Mouse (Mus musculus) lung, embryonic 14.5 days (tissue): Measurements from ENCODE around the gene Myo1g. TPM values are rescaled to one million over a fixed set of nuclear protein-coding genes. Genes with fewer than 3 reads are reported as not detected.
A peak's percentile ranks its signal among the peaks of the same experiment; 100 is the strongest.

ENCODE experiments used
- ATAC-seq: fragments of 200-750 bp; cut with Nextera tagmentation; 2 replicates; pipeline ENCODE4 v1.8.0; 2017; ENCODE audit warnings: mild to moderate bottlenecking, moderate TSS enrichment, moderate library complexity; ENCODE audit not compliant: insufficient read depth
- DNase-seq: peaks from one replicate; pipeline ENCODE4 v3.0.0-alpha.2; 2015
- H3K27ac ChIP-seq: fragments of 300-500 bp; sonication (generic); 2 replicates; pipeline ENCODE4 v1.5.1; 2014; ENCODE audit warnings: low read depth, mild to moderate bottlenecking, moderate library complexity
- H3K27me3 ChIP-seq: fragments of 300-500 bp; sonication (generic); 2 replicates; pipeline ENCODE4 v1.6.1; 2014; ENCODE audit warnings: low read length, control low read depth; ENCODE audit not compliant: insufficient read depth
- H3K36me3 ChIP-seq: fragments of 300-500 bp; sonication (generic); 2 replicates; pipeline ENCODE4 v1.6.1; 2014; ENCODE audit warnings: control low read depth; ENCODE audit not compliant: insufficient read depth
- H3K4me1 ChIP-seq: fragments of 300-500 bp; sonication (generic); 2 replicates; pipeline ENCODE4 v1.6.1; 2014; ENCODE audit warnings: antibody characterized with exemption, control low read depth; ENCODE audit not compliant: insufficient read depth
- H3K4me2 ChIP-seq: fragments of 300-500 bp; sonication (generic); 2 replicates; pipeline ENCODE4 v1.6.1; 2014; ENCODE audit warnings: mild to moderate bottlenecking
- H3K4me3 ChIP-seq: fragments of 300-500 bp; sonication (generic); 2 replicates; pipeline ENCODE4 v1.5.1; 2014; ENCODE audit warnings: low read depth, low read length
- H3K9ac ChIP-seq: fragments of 300-500 bp; sonication (generic); 2 replicates; pipeline ENCODE4 v1.6.1; 2014
- H3K9me3 ChIP-seq: fragments of 300-500 bp; sonication (generic); 2 replicates; pipeline ENCODE4 v1.6.1; 2016; ENCODE audit warnings: low read depth, low read length, control low read depth
- CTCF ChIP-seq: IDR thresholded peaks from 2 replicates; pipeline ENCODE4 v1.5.1; 2016; ENCODE audit warnings: antibody characterized with exemption, low read depth
- WGBS: fragments of 180-500 bp; shearing (Covaris S2); extraction: QIAGEN DNeasy Blood & Tissue Kit; methylation state at CpG from one replicate; pipeline ENCODE4 v1.1.7; 2014; 5-methylcytosine and 5-hydroxymethylcytosine counted together
- polyA plus RNA-seq: library from polyadenylated mRNA; unstranded; fragments of >200 nt; fragmentation: Nextera tagmentation; extraction: Ambion mirVana; gene quantifications from 2 replicates; pipeline ENCODE4 v1.2.1, GENCODE M21; 2014

Myo1g gene
- polyA plus RNA-seq, 1 experiment from 2014 or later: 1.2 TPM

- Histone ChIP-seq H3K27me3 (no peaks in the 10 kb centered on the region), H3K9ac (no peak overlapping the region), H3K27ac (no peak overlapping the region), H3K36me3 (peaks cover 34% of the 10 kb centered on the region), H3K4me1 (peaks cover 3% of the 10 kb centered on the region; the same call in 1 of the 2 replicates), H3K9me3 (no peaks in the 10 kb centered on the region), H3K4me3 (no peak overlapping the region), H3K4me2 (no peak overlapping the region)
- DNase-seq (no peak), ATAC-seq (no peak)
- TF ChIP-seq CTCF: no peak
- 89% methylated on average over 8 of the region's 8 CpGs for WGBS
Observed at GRCm38 (mm10) chr11:6524165-6524879, 3.6 kb upstream of the Myo1g start.

GRCm38 (mm10) chr11:6523662-6524088 is 2.9 kb upstream of the Myo1g start:
- 56% methylated on average over 1 of the region's 1 CpGs for WGBS
- no peak overlapping the region for H3K4me3 ChIP-seq
- ATAC-seq: no peak
- peaks cover 3% of the 10 kb centered on the region; the same call in 1 of the 2 replicates for H3K4me1 ChIP-seq
- no peak overlapping the region for H3K27ac ChIP-seq
- peak; percentile 21 for DNase-seq
- no peak overlapping the region for H3K9ac ChIP-seq
- peak; percentile 45 for TF ChIP-seq CTCF
- H3K9me3 ChIP-seq: no peaks in the 10 kb centered on the region
- H3K4me2 ChIP-seq: no peak overlapping the region
- peaks cover 34% of the 10 kb centered on the region for H3K36me3 ChIP-seq
- no peaks in the 10 kb centered on the region for H3K27me3 ChIP-seq

DNA sequence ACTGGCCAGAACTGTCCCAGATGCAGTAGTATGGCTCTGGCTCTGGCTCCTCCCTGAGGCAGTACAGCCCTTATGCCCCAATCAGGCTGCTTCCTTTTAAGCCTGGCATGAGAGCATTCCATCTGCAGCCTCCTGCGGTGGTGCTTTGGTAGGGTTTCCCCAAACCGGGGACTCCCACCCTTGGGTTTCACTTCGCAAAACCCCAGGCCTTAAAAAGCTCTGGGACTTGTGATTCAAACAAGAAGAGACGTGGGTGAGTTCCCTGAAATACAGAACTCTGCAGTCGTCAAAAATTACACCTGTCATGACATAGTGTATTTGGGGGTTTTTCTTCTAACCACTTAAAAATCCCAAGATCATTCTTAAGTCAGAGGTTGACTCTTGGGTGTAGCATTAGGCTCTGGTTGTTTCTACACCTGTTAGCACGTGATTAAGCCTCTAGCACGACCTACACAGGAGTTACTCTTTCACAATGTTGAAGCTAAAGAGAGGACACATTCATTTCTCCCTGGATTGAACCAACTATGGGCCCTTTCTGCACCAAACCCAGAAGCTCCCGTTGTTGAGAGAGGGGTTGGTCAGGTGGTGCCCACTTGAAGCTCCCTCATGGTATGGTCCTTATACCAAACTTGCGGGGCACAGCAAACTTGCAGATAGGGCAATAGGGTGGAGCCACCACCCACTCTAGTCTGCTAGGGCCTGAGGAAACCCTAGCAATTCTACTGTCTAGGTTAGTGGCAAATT is 2.2 kb upstream of the Myo1g start:
- Histone ChIP-seq H3K9ac (no peak overlapping the region), H3K27me3 (no peaks in the 10 kb centered on the region), H3K4me1 (peaks cover 3% of the 10 kb centered on the region; the same call in 1 of the 2 replicates), H3K27ac (no peak overlapping the region), H3K9me3 (no peaks in the 10 kb centered on the region), H3K4me3 (no peak overlapping the region), H3K36me3 (peaks cover 34% of the 10 kb centered on the region), H3K4me2 (no peak overlapping the region)
- WGBS: 69% methylated on average over 9 of the region's 9 CpGs
- DNase-seq: no peak
- ATAC-seq: no peak
- no peak for TF ChIP-seq CTCF

DNA sequence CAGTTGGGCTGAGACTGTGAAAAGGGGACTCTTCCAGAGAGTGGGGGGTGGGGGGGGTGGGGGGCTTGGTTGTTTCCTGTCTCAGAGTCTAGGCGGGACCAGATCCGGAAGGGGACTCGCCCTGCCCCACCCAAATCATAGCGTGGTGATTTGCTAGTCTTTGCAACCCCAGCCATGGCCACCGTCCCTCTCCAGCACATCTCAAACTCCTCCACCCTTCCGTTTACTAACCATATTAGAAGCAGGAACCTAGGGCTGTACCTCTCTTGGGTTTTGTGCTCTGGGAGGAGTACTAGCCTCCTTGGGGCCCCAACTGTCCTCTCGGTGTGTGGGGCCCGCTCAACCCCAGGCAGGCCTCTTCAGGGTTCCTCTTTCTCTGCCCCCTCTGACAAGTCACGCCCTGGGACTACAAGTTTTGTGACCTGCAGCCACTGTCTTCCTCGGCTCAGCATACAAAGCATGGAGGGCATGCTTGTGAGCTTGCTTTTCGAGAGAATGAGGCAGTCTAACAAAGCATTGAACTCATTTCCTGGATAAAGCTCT is 1.2 kb downstream of the Myo1g start:
- DNase-seq (no peak), ATAC-seq (no peak)
- H3K27me3 ChIP-seq: no peaks in the 10 kb centered on the region
- no peak overlapping the region for H3K4me2 ChIP-seq
- no peak overlapping the region for H3K9ac ChIP-seq
- H3K4me3 ChIP-seq: no peak overlapping the region
- H3K4me1 ChIP-seq: 0 out of 2 replicates have a peak, but pooled peaks cover 3% of the 10 kb centered on the region
- 69% methylated on average over 11 of the region's 11 CpGs for WGBS
- TF ChIP-seq CTCF: no peak
- no peaks in the 10 kb centered on the region for H3K9me3 ChIP-seq
- no peak overlapping the region; the same call in 1 of the 2 replicates for H3K27ac ChIP-seq
- H3K36me3 ChIP-seq: peaks cover 7% of the 10 kb centered on the region

DNA sequence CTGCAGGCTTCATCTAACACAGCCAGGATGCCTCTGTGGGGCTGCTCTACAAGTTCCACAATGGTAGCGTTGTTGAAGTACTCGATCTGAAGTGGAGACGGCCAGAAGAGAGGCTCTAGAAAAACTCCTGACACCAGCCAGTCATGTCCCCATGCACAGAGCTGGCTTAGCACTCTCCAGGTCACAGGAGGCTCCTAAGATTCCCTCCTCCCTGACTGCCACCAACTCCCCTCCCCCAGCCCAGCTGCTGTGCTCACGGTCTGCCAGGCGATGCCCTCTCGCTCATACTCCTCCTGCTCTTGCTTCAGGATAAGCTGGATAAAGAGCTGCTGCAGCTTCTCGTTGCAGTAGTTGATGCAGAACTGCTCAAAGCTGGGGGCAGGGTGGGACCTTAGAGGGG is 5.9 kb downstream of the Myo1g start:
- WGBS: 29% methylated on average over 7 of the region's 7 CpGs
- no peaks in the 10 kb centered on the region for H3K27me3 ChIP-seq
- no peaks in the 10 kb centered on the region for H3K9me3 ChIP-seq
- H3K27ac ChIP-seq: no peak overlapping the region
- H3K4me3 ChIP-seq: no peak overlapping the region
- peak; percentile 17 for DNase-seq
- no peak overlapping the region for H3K4me2 ChIP-seq
- H3K9ac ChIP-seq: no peak overlapping the region; the same call in 1 of the 2 replicates
- TF ChIP-seq CTCF: no peak
- H3K36me3 ChIP-seq: no peaks in the 10 kb centered on the region
- peak; percentile 52; the same call in 1 of the 2 replicates for ATAC-seq
- H3K4me1 ChIP-seq: 0 out of 2 replicates have a peak, but pooled peaks cover 3% of the 10 kb centered on the region

- no peaks in the 10 kb centered on the region for H3K9me3 ChIP-seq
- no peak overlapping the region for H3K4me2 ChIP-seq
- DNase-seq: no peak
- H3K4me1 ChIP-seq: no peaks in the 10 kb centered on the region
- no peak overlapping the region for H3K9ac ChIP-seq
- no peak for ATAC-seq
- no peak for TF ChIP-seq CTCF
- H3K4me3 ChIP-seq: no peak overlapping the region
- WGBS: 54% methylated on average over 1 of the region's 1 CpGs
- no peaks in the 10 kb centered on the region for H3K36me3 ChIP-seq
- H3K27me3 ChIP-seq: no peaks in the 10 kb centered on the region
- H3K27ac ChIP-seq: no peak overlapping the region
Observed at GRCm38 (mm10) chr11:6508269-6508876, 12.4 kb downstream of the Myo1g start.
